Mouse (Mus musculus): ENCODE measurements at regions not wholly inside any gene's neighbourhood (a gene's known extent, or its start where the extent isn't known, plus 50 kb on each side); places are given as distances from the start of the nearest gene placed in this dataset.

DNA sequence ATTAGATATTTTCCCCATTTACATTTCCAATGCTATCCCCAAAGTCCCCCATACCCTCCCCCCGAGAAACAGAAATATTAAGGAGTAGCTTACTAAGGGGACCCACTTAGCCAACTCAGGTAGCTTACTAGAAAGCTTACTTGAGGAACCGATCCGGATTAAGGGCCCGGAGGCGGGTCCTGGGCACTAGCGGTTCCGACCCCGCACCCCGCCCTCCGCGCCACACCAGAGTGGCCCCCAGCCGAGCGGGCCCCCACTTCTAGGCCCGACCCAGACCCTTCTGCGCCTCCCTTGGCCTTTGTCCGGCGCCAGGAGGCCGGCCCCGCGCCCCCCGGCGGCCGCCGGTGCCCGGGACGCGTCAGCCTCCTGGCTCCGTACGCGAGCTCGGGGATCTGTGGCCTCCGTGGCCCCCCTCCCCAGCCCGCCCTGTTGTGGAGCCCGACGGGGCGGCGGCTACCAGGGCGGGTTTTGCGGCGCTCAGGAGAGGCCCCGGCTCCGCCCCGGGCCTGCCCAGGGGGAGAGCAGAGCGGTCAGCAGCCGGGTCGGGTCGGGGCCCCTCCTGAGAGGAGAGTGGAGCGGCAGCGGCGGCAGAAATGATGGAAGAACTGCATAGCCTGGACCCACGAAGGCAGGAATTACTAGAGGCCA is 106.5 kb downstream of the Zfp600 start:
- peak; percentile 77 for ATAC-seq (replicated peaks; ENCODE audit: low read depth, poor library complexity, severe bottlenecking)

GRCm38 (mm10) chr4:146263790-146264189 is 107.2 kb downstream of the Zfp600 start:
- ATAC-seq (replicated peaks; ENCODE audit: low read depth, poor library complexity, severe bottlenecking) = 0 out of 2 replicates have a peak, but pooled peaks have one; percentile 32

DNA sequence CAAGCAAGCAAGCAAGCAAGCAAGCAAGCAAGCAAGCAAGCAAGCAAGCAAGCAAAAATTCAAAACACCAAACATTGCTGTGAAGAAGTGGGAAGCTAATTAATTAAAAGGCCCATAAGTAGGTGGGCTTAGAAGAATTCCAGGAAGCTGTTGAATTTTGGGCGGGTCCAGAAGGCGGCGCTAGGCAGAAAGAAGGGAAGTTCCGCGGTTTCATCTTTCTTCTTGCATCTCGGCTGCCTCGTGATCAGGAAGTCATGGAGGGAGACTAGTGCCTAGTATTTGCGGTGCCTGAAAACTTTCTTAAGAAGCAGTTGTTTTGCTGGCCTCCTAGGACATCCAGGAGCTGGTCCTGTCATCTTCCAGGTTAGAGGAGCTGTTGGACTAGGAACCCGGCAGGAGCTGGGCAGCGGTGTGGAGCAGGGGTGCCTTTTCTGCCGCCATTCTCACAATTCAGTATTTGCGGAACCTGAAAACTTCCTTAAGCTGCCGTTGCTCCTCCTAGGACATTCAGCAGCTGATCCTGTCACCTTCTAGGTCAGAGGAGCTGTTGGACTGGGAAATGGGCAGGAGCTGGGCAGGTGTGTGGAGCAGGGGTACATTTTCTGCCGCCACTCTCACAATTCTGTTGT is 113.6 kb downstream of the Zfp600 start:
- ATAC-seq (replicated peaks; ENCODE audit: low read depth, poor library complexity, severe bottlenecking) = peak; percentile 99

All from common myeloid progenitor, adult 5-6 weeks (primary cell).